Mouse (Mus musculus) gastrocnemius, postnatal 14 days (tissue): ENCODE data around the gene Olfr985. TPM values are rescaled to one million over a fixed set of nuclear protein-coding genes. Genes with fewer than 3 reads are reported as not detected.

ENCODE experiments used
- DNase-seq: peaks from one replicate; pipeline ENCODE4 v3.0.0; 2021; ENCODE audit warnings: mixed read lengths
- intact Hi-C: fragments of 180-260 bp; cut with DNase I; formaldehyde crosslinking; loops from one replicate; pipeline ENCODE4 v1.15.1; 2025; ENCODE audit warnings: low total_unique reads
- long read RNA-seq, 2 experiments: library from polyadenylated mRNA; stranded (forward); transcript quantifications; one replicate each; pipeline ENCODE4 v2.0.0; 2021
- total RNA-seq, 2 experiments: library from RNA; stranded (reverse); gene quantifications; 2 replicates each; pipeline ENCODE4 v1.2.3; 2021

The Olfr985 gene
- not detected for total RNA-seq
- long read RNA-seq, experiment 1, result 0 reads
- long read RNA-seq, experiment 2, result 0 reads

GRCm38 (mm10) chr9:40130084-40130483 is at the start of gene Olfr985:
Olfr985 (minus strand) TSS chr9:40130184.
- intact Hi-C loops, result no loop called here
- DNase-seq, result no peak

DNA sequence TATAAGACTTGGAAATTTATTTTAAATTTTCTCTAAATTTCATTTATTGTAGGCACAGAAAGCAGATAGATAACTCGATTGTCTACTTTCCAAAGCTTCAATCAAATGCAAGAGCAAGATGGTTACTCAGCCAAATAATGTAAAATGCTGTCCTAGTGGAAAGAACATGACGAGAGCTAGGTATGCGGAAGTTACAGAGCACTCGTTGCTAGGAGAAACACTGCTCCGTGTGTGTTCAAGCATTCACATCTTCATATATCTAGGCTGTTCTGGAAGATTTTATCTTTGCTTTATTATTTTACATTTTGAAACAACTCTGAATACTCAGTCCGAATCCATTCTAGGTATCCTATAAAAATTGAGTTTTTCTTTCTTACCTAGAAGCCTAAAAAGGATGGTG is 47.0 kb upstream of the Olfr985 start:
- no peak for DNase-seq
- intact Hi-C loops, result no loop called here

DNA sequence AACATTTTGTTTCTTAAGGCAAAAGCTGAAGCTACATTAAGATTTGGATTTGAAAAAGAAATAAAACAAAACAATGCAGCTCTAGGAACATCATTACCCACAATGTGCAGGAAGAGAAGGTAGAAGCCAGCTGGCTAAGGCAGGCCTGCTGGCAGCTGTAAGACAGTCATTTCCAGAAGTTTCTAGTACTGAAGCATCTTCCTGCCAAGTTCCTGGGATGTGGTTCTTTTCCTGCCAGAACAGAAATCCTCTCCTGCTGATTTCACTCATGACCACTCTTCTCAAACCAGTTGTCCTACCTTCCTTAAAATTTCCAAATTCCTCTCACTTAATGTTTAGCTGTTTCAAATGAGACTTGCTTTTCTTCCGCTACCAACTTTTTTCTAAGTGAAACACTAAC is 36.5 kb upstream of the Olfr985 start:
- DNase-seq, result peak; percentile 7

GRCm38 (mm10) chr9:40155118-40155644 is 25.2 kb upstream of the Olfr985 start:
- intact Hi-C loops, result no loop called here
- DNase-seq, result no peak

More for the DNA sequence above, 36.5 kb upstream of the Olfr985 start:
- intact Hi-C loops, result no loop called here

- intact Hi-C loops, result no loop called here
These were observed 11.6 kb upstream of the Olfr985 start for GRCm38 (mm10) chr9:40141544-40141943.

DNA sequence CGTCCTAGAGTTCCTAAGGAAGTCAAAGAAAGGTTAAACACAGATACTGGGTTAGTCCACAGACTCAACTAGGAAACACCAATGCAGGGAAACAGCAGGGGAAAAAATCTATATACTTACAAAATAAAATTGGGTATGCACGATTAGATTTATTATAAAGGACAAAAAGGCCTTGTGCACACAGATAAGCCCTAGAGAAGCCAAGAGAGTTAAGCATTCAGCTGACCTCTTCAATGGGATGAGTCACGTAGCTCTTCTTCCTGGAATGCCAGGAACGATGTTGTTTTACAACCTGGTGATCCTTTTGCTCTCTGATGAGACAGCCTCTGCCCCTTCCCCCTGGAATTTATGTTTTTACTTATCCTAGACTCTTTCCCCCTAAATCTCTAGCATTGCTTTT is 9.5 kb upstream of the Olfr985 start:
- intact Hi-C loops, result no loop called here
- DNase-seq, result no peak

More at GRCm38 (mm10) chr9:40141544-40141943, 11.6 kb upstream of the Olfr985 start:
- DNase-seq, result no peak

DNA sequence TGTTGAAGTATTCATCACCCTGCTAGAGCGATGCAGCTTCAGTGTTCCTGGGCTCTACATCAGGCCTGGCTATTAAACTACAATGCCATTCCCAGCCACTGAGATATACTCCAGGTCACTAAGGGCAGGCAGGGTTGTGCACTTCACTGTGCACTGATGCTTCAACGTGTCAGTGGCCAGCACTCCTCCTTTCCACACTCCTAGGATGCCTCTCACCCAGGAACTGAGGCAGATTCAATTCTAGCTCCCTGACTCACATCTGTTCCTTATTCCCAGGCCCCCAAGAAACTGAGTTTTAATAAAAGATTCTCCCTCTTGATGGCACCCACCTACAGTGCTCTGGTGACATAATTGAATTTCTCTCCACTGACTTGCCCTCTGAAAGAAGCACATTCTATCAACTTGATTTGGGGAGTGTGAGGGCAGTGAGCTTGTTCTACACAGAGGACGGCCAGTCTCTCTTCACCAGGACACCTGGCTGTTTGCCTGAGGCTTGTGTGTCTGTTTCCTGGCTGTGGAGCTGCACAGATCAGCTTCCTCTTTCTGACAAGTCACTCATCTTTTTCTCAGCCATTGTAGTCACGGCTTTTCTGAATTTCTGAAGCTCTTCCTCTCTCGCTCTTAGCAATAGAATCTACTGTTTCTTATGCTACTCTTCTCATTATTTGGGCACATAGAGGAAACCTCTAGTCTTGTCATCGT is 7.2 kb upstream of the Olfr985 start:
- DNase-seq, result no peak
- intact Hi-C loops, result no loop called here

DNA sequence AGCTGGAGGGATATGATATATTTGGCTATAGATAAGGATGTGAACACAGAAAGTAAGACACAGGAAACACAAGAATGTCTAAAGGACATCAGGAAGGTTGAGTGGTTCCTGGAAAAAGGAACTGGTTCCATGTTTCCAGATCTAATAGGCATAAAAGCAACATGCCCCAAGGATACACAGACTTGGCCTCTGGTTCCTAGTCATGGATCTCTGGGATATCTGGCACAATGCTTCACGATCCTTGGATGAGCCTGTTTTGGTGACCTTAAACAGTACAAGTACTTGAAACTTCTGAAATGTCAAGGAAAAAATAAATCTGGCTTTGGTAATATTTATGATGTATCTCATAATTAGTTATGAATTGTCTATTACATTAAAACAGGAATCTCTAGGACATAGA is 572 bp upstream of the Olfr985 start:
- no peak for DNase-seq
- intact Hi-C loops, result no loop called here

DNA sequence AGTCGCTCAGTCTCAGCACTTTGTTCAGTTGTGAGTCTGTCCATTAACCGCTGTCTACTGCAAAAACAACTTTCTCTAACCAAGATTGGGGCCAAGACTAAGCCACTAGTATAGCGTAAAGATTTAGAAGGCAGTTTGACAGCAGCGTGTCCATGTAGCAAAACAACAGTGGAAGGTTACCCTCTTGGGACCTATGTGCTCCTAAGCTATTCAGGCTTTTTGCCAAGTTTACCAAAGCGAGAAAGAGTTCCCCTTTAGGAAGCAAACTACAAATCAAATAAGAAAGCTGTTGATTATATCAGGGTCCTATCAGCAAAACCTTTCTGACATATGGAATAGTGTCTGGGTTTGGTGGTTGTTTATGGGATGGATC is 12.7 kb downstream of the Olfr985 start:
- intact Hi-C loops, result no loop called here

GRCm38 (mm10) chr9:40116645-40117286 is 13.2 kb downstream of the Olfr985 start:
- intact Hi-C loops, result no loop called here
- peak; percentile 78 for DNase-seq

More for the DNA sequence above, 12.7 kb downstream of the Olfr985 start:
- DNase-seq, result no peak

DNA sequence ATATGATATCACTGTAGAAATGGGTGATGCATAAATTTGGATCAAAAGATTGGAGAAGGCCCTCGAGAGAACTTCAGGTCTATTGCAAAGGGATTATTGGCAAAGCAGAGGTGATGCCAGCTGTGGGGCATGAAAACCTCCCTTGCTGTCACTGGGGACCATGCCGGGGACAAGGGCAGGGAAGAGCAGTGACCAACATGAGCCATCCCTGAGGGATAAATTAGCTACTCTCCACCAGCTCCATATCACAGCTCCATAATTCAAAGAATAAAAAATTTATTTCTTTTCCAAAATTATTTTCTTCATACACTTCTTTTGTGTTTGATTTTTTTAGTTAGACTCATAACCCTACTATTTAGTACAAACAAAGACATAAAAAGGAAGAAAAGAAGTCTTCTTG is 15.9 kb downstream of the Olfr985 start, which contains the start of gene Olfr984:
Olfr984 (minus strand) TSS at position 101 of the 400 bp plus-strand sequence.
- no peak for DNase-seq
- intact Hi-C loops, result no loop called here

DNA sequence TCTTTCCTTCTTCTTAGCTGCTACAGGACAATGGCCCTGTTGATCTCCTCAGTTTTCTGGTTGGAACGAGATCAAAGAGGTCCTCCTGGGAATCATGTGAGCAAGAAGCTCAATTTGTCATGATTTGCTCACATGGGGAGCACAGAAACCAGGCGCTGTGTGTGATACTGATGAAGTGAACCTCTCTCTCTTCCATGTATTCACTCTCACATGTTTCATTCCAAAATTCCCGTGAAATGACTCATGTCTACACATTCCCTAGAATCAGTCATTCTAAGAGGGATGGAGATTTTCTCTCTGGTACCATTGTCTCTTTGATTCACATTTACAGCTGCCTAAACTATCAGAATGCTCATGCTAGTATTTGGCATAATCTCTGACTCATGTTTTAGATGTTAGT is 35.2 kb downstream of the Olfr985 start:
- intact Hi-C loops, result no loop called here
- no peak for DNase-seq

- intact Hi-C loops, result no loop called here
- DNase-seq, result no peak
These were observed 36.5 kb downstream of the Olfr985 start, which contains the start of gene Olfr983 for GRCm38 (mm10) chr9:40093495-40093894. Olfr983 (minus strand) TSS chr9:40093595.

Other genes starting within 250 kb of the Olfr985 start
- not detected for gene Olfr229, start 222.8 kb downstream of the Olfr985 start, total RNA-seq
- gene Olfr974, start 192.7 kb downstream of the Olfr985 start, total RNA-seq, result not detected
- not detected for gene Olfr975, start 178.1 kb downstream of the Olfr985 start, total RNA-seq
- gene Olfr976, start 169.1 kb downstream of the Olfr985 start, total RNA-seq, result not detected
- gene Olfr978, start 138.1 kb downstream of the Olfr985 start, total RNA-seq, result not detected
- gene Olfr979, start 126.7 kb downstream of the Olfr985 start, total RNA-seq, result not detected
- gene Olfr980, start 120.6 kb downstream of the Olfr985 start, total RNA-seq, result not detected
- not detected for gene Olfr981, start 108.7 kb downstream of the Olfr985 start, total RNA-seq
- not detected for gene Olfr982, start 56.4 kb downstream of the Olfr985 start, total RNA-seq
- not detected for gene Olfr983, start 36.6 kb downstream of the Olfr985 start, total RNA-seq
- gene Olfr984, start 16.0 kb downstream of the Olfr985 start, total RNA-seq, result not detected
- gene Tmem225, start 17.9 kb upstream of the Olfr985 start, total RNA-seq, result not detected
- not detected for gene Olfr986, start 50.7 kb upstream of the Olfr985 start, total RNA-seq
- gene Zfp202, start 62.1 kb upstream of the Olfr985 start, total RNA-seq, result 1 to 10 TPM; 1.9 to 3.0 TPM
- 1 to 10 TPM; 2.5 to 4.2 TPM for gene Scn3b, start 139.0 kb upstream of the Olfr985 start, total RNA-seq